Mouse (Mus musculus): Measurements from ENCODE around the gene Aph1a.

- TF ChIP-seq POLR2A (IDR thresholded peaks at IDR 0.05; ENCODE audit: insufficient read depth, low read length) (no peak), CTCF (IDR thresholded peaks at IDR 0.05; ENCODE audit: low read depth, low read length) (no peak)
Measured at GRCm38 (mm10) chr3:95914706-95915105, 20.9 kb downstream of the Aph1a start.
